Mouse (Mus musculus): ENCODE measurements around the gene Unc93a2.
A peak's percentile ranks its signal among the peaks of the same experiment; 100 is the strongest.
"Not testable (repeated sequence)": the region's sequence is repeated elsewhere in the genome, so short reads cannot be mapped to it uniquely, and the experiment has no call there.

Unc93a2 gene

DNA sequence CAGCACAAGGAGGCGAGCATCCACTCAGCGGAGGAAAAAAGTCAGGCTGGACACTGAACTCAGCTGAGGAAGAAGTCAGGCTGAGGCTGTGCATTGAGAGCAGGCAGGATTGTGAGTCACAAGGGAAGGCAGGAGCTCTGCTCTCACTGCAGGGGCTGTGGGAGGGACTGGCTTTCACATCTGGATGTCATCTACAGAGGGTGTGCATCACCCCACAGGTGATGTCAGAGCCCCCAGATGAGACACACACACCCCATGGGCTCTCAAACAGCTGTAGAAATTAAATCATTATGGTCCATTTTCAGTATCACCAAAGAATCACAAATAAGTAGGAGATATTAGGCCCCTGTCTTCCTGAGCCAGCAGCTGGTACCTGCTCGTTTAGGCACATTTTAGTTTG lies at the start of gene Unc93a2:
Gene Unc93a2 (minus strand): TSS at position 101 of the 400 bp plus-strand sequence.
- DNase-seq, result not testable (repeated sequence)

DNA sequence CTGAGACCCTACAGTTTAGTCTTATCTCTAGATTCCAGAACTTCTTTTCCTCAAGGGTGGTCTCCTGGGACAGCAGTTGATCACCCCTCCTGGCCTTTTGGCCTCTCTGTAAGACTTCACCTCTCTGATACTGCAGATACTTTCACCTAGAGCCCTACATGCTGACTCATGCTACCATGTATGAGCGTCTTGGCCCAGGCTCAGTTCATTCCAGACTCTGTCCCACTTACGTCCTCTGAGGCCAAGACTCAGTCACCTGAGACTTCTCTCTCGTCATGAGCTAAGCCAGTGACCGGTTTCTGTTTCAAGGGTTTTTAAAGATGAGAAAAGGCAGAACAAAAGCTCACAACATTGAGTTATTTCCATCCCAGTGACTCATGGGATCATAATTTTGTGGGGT lies 48.9 kb upstream of the Unc93a2 start:
- not testable (repeated sequence) for DNase-seq

DNA sequence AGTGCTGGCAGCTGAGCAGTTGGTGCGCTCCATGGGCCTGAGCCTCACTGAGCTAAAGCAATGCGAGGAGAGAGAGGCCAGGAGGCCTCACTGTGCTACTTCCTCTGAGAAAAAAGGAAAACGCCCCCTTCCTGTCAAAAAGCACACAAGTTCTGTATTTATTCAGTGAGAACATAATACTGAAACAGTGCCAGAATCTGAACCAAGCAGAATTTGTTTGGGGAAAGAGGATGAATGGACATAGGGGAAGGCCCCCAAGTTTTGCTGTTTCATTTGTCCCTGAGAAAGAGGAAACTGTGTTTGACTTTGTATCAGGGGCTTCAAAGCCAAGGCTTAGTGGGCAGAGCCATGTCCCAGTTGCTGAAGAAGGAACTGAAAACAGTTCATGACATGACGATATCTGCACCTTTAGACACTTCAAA lies 45.0 kb upstream of the Unc93a2 start:
- not testable (repeated sequence) for DNase-seq

DNA sequence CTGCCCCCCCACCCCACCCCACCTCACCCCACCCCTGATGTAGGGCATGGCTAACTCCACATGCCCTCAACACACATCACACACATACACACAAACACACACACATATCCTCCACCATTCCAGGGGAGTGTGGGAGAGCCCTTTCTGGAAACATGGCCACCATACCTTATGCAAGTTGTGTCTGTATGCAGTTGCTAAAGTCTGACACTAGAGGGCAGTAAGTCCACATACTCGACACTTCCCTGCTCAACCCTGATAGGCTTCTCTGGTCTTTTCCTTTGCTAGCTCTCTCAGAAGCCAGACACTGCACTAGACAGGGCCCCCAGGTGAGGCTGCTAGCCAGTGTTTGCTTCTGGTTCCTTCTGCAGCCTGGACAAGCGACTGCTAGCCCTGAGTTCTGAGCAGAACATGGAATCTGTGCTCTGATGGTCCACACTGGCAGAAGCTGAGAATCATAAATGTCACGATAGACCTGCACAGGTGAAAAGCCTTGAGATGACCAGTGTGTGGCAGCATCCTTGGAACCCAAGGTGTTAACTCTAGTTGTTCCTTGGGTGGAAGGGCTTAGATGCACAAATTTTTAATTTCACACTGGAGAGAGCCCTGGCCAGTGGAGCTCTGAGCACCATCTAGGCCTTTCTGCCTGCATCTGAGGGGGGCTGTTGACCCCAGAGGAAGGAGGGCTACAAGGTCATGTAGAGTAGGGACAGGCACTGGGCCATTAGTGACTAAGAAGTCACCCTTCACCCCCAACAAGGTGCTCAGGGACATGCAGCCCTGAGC lies 35.1 kb upstream of the Unc93a2 start:
- peak; percentile 21 to 34 for DNase-seq

DNA sequence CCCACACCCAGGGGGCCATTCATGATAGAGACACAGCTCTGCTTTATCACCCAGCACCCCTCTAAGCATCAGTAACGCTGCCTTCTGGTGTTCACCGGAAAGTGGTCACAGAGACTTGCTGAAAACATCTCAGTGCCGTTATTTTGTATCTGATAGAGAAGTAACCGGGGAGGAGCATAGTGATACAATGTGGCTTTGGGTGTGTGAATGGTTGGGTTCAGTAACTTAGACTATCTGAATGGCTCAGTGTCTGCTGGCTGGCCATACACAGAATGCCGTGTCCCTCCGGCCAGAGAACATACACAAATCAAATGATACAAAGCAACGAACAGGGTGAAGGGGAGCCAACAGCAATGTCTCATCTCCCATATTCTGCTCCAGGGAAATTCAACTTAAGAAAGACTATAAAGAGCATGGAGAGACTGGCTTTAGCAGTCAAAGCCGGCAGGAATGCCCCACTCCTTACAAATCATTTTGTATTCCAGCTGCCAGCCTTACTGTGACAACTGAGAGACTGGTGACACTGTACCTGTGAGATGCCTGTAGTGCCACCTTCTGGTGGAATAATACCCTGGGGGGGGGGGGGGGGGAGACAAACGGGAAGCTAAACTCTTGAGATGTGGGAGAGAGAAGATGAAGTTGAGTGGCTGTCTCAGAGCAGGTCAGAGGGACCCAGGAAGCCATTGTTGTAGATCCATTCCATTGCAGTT lies 29.5 kb upstream of the Unc93a2 start:
- DNase-seq, result not testable (repeated sequence)

DNA sequence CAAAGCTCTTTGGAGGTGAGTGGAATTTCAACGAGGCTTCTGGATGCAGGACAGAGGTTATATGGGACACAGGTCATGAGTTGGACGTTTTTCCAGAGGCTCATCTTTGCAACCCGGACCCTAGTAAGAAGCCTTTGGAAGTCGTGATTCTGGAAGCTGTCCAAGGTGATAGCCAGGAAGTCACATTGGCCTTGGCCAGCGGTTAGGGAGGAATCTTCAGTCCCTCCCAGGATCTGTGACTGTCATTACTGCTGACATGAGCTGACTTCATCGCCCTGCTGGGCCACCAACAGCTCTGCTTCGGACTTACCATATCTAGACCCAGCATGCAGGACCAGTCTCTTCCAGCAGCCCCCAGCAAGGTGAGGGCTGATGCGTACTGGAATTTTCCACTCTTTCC lies 28.1 kb upstream of the Unc93a2 start:
- not testable (repeated sequence) for DNase-seq

DNA sequence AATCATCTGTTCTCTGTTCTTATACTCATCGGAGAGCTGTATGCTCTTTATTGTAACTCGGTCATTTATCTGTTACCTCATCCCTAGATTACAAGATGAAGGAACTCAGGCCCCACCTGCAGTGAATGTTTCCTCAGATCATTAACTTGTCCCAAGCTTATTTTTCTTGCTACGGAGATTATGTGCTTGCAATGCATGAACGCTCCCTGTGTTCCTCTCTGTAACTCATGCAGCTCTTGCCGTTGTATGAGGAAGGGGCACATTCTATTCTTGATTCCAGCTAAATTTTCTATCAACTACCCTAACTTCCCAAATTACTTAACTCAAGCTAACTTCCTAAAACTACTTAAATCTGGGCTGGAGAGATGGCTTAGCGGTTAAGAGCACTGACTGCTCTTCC lies 14.5 kb upstream of the Unc93a2 start:
- not testable (repeated sequence) for DNase-seq

DNA sequence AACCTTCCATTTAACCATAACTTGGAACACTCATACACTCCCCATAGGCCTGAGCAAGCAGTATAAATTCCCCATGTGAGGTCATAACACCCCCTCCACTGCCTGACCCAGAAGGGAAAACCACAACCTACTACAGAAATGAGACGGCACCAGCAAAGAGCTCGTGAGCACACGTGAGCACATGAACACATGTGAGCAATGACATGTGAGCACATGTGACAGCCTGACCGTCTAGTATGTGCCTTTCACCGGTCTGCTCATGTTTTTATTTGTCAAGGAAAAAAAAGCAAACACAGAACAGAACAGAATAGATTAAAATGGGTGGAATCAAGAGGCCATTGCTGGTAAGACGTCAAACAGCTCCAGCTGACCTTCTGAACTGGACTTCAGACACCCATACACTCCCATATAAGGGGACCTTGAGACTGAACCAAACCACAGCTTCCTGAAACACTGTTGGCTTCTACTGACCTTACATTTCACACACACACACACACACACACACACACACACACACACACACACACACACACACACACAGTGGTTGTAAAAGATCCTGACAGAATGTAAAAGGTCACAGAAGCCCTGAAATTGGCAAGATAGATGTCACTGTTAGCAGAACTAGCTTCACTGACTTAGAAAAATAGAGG lies 13.1 kb upstream of the Unc93a2 start:
- not testable (repeated sequence) for DNase-seq

DNA sequence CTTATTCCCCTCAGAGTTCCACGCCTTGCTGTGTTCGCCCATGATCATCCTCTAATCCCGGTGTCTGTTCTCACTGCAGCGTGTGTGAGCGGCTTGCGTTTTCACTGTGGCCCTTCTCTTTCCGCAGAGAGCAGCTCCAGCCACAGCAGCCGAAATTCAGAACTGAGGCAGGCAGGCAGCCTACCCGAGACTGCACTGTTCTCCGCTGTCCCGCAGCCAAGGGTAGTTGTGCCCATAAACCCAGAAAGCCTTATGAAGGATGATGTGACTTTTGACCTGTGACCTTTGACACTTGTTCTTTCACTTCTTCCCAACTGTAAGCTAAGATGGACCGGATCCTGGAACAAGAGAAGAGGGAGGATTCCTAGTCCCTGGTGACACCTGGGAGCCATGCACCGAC lies 11.8 kb upstream of the Unc93a2 start:
- DNase-seq, result not testable (repeated sequence)

DNA sequence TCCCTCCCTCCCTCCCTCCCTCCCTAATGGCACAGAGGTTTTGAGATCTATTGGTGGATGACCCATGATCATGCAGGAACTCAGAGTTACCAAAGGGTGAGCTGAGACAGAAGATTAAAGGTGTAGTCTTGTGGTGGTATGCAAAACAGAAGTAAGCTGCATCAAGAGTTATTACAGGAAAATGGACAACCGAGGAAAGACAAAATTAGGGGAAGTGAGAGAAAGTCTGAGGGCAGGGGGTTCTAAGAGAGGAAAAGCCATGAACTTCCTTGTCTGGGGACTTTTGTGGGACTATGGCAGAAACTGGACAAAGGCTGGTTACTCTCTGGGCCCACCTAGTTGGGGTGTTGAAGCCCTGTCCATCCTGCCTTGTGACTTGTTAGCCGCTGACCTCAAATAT lies 11.0 kb upstream of the Unc93a2 start:
- not testable (repeated sequence) for DNase-seq

DNA sequence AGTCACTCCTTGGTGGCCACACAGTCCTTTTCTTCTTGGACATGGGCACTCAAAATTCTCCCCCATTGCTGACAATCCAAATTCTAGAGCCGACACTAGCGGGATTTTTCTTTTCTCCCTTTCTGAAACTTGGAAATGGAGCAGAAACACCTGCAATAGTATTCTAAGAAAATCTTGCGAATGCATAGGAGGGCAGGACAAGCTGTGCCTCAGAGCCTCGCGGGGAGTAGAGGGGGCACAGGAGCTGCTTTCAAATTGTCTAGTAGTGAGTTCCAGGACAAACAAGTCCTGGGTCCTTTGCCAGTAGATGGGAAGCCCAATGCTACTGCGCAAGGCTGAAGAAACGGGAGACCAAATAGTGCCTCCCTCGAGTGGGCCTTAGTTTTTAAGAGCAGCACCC lies 10.4 kb upstream of the Unc93a2 start:
- not testable (repeated sequence) for DNase-seq

DNA sequence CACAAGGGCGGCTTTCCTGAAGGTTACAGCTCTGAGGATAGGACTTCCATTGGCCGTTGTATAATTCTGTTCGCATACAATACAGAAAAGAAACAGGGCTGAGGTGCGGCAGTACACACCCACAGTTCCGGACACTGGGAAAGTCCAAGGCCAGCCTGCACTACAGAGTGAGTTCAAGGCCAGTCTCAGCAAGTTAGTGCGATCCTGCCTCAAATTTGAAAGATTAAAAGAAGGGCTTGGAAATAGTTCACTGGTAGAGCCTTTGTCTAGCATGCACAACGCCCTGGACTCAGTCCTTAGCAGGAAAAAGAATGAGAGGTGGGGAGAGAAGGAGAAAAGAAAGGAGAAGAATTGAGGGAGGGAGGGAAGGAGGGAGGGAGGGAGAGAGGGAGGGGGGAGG lies 9.9 kb upstream of the Unc93a2 start:
- DNase-seq, result not testable (repeated sequence)

DNA sequence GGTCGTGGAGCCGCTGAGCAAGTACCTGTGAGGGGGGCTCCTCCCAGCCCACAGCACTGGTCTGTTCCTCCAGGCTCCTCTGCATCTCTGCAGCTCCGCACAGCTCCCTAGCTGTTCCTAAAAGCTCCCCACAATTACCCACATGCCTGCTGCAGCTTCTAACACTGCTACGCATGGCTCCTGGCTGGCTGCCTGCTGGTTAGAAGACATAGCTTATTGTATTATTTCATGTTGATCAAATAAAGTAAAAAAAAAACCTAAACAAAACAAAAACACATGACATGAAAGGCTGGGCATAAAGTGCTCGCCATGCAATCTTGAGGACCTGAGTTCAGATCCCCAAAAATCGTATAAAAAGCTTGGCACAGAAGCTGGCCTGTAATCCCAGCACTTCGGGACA lies 4.6 kb upstream of the Unc93a2 start:
- peak; percentile 48 to 49 for DNase-seq

DNA sequence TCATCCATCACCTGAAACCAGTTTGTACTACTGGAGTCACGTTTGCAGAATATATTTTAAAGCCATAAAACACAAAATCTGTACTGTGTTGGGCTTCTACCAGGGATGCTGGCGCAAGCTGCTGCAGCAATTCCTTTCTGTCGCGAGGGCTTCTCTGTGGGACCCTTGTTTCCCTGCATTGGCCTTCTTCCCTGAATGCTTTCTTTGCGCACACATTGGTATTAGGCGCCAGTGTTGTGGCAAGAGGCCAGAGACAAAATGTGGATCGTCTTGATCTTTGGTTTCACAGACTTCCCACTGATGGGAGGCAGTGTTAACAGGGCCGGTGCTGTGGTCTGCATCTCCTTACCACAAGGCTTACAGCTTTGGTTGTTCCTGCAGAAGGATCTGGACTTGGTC lies 3.7 kb upstream of the Unc93a2 start:
- peak in 1 of 2 experiments; percentile 27 for DNase-seq

DNA sequence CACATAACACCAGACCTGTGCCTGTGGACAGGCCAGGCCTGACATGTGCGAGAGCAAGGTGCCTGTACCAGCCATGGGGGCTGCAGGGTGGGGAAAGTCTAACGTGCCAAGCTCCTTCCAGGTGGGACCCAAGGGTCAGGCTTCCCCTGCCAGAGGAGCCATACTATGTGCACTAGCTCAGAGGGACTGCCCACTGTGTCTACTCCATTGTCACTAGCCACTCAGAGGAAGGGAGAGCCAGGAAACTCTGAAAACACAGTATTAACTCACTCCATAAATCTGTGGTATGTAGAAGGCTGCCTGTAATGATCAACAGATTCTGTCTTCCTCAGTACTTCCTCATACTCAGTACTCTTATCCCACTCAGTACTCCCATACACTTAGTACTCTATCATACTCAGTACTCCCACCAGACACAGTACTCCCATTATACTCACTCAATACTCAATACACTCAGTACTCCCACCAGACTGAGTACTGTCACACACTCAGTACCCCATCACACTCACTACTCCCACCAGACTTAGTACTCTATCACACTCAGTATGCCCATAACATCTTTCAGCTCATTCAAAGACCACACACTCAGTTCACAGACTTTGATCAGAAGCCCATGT lies 3.2 kb upstream of the Unc93a2 start:
- DNase-seq, result not testable (repeated sequence)

DNA sequence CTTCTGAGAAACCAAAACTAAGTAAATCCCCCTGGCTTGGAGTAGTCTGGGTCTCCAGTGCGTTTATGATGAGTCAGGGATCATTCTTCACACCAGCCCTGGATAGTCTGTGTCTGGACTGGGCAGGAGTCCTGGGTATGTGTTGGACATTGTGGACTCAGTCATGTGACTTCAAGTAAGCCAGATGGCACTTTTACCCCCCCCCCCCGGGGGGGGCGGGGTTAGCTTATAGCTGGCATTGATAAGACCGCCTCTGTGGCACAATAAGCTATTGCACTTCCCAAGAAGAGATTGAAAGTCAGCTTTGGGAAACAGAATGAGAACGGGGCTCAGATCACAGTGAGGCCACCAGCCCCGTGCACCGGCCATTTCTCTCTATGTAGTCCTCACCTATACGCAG lies 752 bp upstream of the Unc93a2 start:
- peak; percentile 15 to 17 for DNase-seq

DNA sequence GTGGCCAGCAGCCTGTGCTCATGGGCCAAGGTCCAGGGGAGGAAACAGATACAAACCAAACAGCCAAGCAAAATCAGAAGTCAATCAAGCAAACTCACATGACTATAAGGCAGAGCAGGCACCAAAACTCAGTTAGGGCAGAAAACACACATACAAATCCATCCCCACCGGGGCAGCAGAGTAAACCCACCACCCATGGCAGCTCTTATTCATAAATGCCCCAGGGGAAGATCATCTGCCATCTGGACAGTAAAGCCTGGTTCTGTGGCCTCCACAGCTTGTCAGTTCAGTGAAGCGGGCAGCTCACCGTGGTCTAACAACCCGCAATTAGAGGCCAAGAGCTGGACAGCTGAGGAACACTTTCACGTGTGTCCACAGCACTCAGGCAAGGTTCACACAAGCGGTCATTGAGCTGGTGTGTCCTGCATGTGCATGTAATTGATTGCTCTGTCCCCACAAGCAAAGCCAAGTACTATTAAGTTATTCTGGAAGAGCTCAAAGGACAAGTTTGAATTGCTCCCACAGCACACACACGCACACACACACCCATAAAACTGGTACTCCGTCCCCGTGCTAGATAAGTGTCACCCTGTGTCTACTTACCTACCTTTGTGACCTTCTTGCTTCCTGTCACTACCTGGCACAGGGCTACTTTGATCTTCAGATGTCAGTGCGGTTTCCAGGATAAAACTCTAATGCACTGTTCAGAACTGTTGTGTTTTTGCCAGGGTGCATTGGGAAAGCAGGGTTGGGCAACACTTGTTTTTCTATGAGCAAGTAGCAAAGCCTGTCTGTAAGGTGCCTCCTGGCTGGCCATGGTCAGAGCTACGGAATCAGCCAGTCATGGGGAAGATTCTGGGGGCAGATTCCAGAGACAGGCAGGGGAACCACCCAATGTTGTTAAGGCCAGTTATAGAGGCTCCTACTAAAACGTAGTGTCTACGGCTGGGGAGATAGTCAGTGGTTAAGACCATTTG lies 1.8 kb downstream of the Unc93a2 start:
- not testable (repeated sequence) for DNase-seq

DNA sequence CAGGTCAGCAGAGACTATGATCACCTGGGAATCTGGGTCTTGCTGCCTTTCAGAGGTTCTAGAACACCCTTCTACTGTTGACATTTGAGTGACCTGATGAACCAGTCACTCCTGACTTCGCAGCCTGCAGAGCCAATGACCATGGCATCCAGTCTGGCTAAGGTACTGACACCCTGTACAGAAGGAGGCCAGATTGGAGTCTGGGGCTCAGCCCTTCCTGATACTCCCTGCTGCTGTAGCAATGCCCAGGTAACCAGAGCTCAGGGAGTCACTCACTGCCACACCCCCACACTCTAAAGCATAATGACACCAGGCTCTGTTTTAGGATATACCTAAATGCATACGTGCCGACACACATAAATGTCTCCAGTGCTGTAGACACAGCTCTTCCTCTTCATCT lies 2.6 kb downstream of the Unc93a2 start:
- DNase-seq, result not testable (repeated sequence)

DNA sequence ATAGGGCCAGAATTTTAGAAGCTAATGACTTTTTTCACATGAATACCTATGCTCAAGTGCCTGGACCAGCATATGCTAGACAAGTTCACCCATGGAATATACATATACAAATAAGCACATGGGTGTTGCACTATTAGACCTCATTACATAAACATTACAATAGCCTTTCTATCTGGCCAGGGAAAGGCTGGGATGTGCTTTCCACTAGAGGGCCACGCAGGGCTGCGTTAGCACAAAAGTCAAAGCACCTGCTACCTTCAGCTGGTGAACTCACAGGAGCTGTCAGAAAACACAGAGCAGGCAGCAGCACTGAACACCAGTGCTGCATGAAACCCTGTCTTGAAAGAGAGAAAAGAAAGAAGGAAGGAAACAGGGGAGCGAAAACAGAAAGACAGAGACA lies 7.4 kb downstream of the Unc93a2 start:
- DNase-seq, result not testable (repeated sequence)

DNA sequence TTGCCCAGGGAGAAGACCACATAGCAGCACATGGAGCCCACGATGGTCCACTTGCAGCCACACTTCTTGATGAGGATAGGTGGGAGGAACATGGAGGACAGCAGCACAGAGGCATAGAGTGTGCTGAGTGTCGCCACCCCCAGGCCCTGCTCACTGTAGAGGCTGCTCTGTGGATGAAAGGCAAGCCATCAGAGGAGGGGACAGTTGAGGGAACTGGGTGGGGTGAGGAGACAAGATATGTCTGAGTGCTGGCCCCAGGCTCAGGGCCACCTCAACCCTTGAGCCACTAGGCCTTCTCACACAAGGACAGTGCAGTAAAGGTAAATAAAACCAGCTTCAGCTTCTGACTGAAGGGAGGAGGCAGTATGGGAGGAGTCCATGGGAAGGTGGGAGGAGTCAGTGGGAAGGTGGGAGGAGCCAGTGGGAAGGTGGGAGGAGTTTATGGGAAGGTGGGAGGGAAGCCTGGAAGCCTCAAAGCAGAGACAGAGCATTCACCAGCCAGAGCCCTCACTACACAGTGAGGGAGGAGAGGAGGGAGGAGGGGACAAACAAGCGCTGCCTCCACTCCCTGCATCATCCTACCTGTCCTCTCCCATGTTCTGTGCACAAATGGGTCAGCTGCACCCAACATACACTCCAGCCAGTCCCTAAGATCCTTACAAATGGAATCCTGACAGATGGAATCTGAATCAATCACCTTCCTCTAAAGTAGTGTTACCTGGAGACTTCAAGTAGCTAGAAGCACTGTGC lies 8.1 kb downstream of the Unc93a2 start:
- DNase-seq, result not testable (repeated sequence)

DNA sequence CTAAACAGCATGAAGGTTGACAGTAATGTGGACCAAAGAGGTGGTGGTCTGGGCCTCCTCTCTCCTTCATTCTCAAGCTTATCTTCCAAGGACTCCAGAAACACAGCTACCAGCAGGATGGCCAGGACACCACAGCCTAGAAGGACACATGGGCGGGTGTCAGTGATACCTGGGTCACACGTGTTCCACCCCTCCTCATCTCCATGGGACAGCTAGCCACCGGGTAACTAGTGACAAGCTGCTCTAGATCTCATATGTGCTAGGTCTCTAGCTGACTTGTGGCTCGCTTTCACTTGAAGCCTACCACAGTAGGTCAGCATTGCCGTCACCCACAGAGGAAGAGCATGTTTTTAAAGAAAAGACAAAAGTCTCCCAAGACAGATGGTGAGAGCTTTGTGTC lies 13.4 kb downstream of the Unc93a2 start, which contains the start of gene Gm49630:
Gene Gm49630 (minus strand): TSS at position 101 of the 400 bp plus-strand sequence.
- not testable (repeated sequence) for DNase-seq

Measured in cerebellum, postnatal 14 days (tissue).